Mouse (Mus musculus) forebrain, embryonic 12.5 days (tissue): ENCODE measurements around the gene Dop1b. TPM values are rescaled to one million over a fixed set of nuclear protein-coding genes. Genes with fewer than 3 reads are reported as not detected.

Source experiments
- ATAC-seq: fragments of 200-750 bp; cut with Nextera tagmentation; 2 replicates; pipeline ENCODE4 v1.8.0; 2017; ENCODE audit warnings: moderate TSS enrichment; ENCODE audit not compliant: low FRiP score
- H3K27ac ChIP-seq: fragments of 300-500 bp; sonication (generic); 2 replicates; pipeline ENCODE4 v1.5.1; 2016; ENCODE audit warnings: mild to moderate bottlenecking
- H3K27me3 ChIP-seq: fragments of 300-500 bp; sonication (generic); 2 replicates; pipeline ENCODE4 v1.6.1; 2016; ENCODE audit warnings: mild to moderate bottlenecking
- H3K36me3 ChIP-seq: fragments of 300-500 bp; sonication (generic); replicated peaks from 2 replicates; pipeline ENCODE4 v1.6.1; 2016; ENCODE audit warnings: mild to moderate bottlenecking
- H3K4me1 ChIP-seq: fragments of 300-500 bp; sonication (generic); 2 replicates; pipeline ENCODE4 v1.6.1; 2016
- H3K4me2 ChIP-seq: fragments of 300-500 bp; sonication (generic); 2 replicates; pipeline ENCODE4 v1.6.1; 2016; ENCODE audit warnings: mild to moderate bottlenecking, moderate library complexity
- H3K4me3 ChIP-seq: fragments of 300-500 bp; sonication (generic); replicated peaks from 2 replicates; pipeline ENCODE4 v1.5.1; 2016; ENCODE audit warnings: mild to moderate bottlenecking
- H3K9ac ChIP-seq: fragments of 300-500 bp; sonication (generic); 2 replicates; pipeline ENCODE4 v1.6.1; 2016; ENCODE audit warnings: mild to moderate bottlenecking
- H3K9me3 ChIP-seq: fragments of 300-500 bp; sonication (generic); 2 replicates; pipeline ENCODE4 v1.6.1; 2016
- WGBS: fragments of 180-500 bp; shearing (Covaris S2); methylation state at CpG from one replicate; pipeline ENCODE4 v1.1.7; 2016; 5-methylcytosine and 5-hydroxymethylcytosine counted together
- polyA plus RNA-seq: library from polyadenylated mRNA; unstranded; fragments of >200 nt; fragmentation: Nextera tagmentation; extraction: Ambion mirVana; gene quantifications from 2 replicates; pipeline ENCODE4 v1.2.1, GENCODE M21; 2016

Dop1b gene
- polyA plus RNA-seq, 1 experiment from 2014 or later: 19.2 TPM

GRCm38 (mm10) chr16:93721771-93722170 is 10.1 kb downstream of the Dop1b start:
- Histone ChIP-seq H3K36me3 (no peaks in the 10 kb centered on the region), H3K27me3 (no peaks in the 10 kb centered on the region), H3K9ac (peak overlapping the region; percentile 17; the same call in 1 of the 2 replicates), H3K4me2 (no peak overlapping the region), H3K4me1 (peaks cover 10% of the 10 kb centered on the region), H3K27ac (no peak overlapping the region), H3K9me3 (no peaks in the 10 kb centered on the region), H3K4me3 (no peak overlapping the region)
- 91% methylated on average over 5 of the region's 5 CpGs for whole genome bisulfite sequencing
- ATAC-seq: no peak

GRCm38 (mm10) chr16:93722476-93722875 is 10.8 kb downstream of the Dop1b start:
- no peak overlapping the region for H3K4me2 ChIP-seq
- 68% methylated on average over 2 of the region's 2 CpGs for WGBS
- no peak overlapping the region for H3K9ac ChIP-seq
- no peaks in the 10 kb centered on the region for H3K9me3 ChIP-seq
- no peaks in the 10 kb centered on the region for H3K27me3 ChIP-seq
- H3K4me3 ChIP-seq: no peak overlapping the region
- H3K4me1 ChIP-seq: peaks cover 3% of the 10 kb centered on the region
- no peak overlapping the region for H3K27ac ChIP-seq
- H3K36me3 ChIP-seq: no peaks in the 10 kb centered on the region
- ATAC-seq: no peak

- H3K4me2 ChIP-seq: no peak overlapping the region
- no peaks in the 10 kb centered on the region for H3K9me3 ChIP-seq
- H3K27me3 ChIP-seq: no peaks in the 10 kb centered on the region
- 84% methylated on average over 8 of the region's 8 CpGs for WGBS
- H3K4me1 ChIP-seq: no peaks in the 10 kb centered on the region; the same call in 1 of the 2 replicates
- no peak overlapping the region for H3K27ac ChIP-seq
- H3K4me3 ChIP-seq: no peak overlapping the region
- H3K9ac ChIP-seq: no peak overlapping the region
- no peak for ATAC-seq
- no peaks in the 10 kb centered on the region for H3K36me3 ChIP-seq
These were observed 13.9 kb downstream of the Dop1b start for GRCm38 (mm10) chr16:93725417-93726144.

- no peak overlapping the region for H3K27ac ChIP-seq
- 96% methylated on average over 4 of the region's 4 CpGs for WGBS
These were observed 14.5 kb downstream of the Dop1b start for GRCm38 (mm10) chr16:93726186-93726585.

DNA sequence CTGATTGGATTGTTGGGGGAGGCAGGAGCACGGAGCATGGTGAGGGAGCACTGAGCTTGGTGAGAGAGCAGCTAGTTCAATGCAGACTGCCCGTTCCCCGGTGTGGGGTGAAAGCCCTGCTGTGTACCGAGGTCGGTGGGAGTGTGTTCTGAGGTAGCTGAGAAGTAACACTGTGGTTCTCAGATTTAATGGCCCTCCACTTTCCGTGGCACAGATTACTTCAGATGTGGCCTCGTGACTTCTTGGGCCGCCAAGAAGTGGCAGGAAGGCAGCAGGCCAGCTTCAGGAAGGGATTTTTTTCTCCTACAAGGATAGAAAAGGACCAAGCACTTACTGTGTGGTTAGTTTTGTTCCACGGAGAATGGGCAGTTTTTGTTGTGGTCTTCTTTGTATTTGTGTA is 17.0 kb downstream of the Dop1b start:
- no peaks in the 10 kb centered on the region for H3K9me3 ChIP-seq
- H3K36me3 ChIP-seq: no peaks in the 10 kb centered on the region
- no peak for ATAC-seq
- no peaks in the 10 kb centered on the region for H3K27me3 ChIP-seq
- H3K4me3 ChIP-seq: no peak overlapping the region
- H3K4me2 ChIP-seq: no peak overlapping the region
- H3K9ac ChIP-seq: no peak overlapping the region
- 79% methylated on average over 9 of the region's 9 CpGs for WGBS
- no peak overlapping the region for H3K27ac ChIP-seq
- no peaks in the 10 kb centered on the region for H3K4me1 ChIP-seq

More at GRCm38 (mm10) chr16:93726186-93726585, 14.5 kb downstream of the Dop1b start:
- Histone ChIP-seq H3K36me3 (no peaks in the 10 kb centered on the region), H3K9ac (no peak overlapping the region), H3K4me3 (no peak overlapping the region), H3K4me1 (no peaks in the 10 kb centered on the region; the same call in 1 of the 2 replicates), H3K27me3 (no peaks in the 10 kb centered on the region), H3K4me2 (no peak overlapping the region), H3K9me3 (no peaks in the 10 kb centered on the region)
- ATAC-seq: no peak

DNA sequence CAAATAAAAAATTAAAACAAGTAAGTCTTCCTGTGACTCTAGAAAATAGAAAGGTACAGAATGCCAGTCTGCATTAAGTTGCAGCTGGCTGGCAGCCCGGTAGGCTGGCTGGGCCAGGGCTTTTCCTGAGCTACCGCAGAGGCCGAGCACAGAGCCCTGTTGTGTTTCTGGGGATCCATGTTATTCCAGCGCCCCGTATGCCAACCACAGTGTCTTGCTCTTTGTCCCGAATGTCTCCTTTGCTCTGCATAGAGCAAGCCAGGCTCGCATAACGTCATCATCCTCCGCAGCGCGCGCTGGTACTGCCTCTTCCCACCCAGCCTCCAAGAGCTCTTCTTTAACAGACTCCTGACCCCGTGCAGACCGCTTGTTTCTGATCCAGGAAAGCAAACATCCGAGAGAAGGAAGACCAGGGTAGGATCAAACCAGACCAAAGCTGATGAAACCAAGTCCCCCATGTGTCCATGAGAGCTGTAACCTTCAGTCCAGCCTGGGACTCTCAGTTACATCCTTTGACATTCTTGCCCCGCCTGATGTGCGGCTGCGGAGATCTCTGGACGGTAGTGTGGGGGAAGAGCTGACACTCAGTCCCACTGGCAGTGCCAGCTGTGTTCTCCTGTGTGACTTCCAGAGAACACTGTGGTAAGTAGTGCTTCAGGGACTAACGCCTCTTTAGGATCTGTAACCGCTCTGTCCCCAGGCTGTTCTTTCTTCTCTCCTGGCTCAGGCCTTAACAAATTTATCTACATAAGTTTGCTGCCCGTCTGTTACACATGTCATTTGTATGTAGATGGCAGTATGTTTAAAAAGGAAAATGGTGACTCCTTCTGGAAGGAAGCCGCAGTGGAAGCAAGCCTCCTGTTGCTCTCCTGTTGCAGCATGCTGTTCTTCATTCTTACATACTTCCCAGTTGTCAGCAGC is 18.4 kb downstream of the Dop1b start:
- Histone ChIP-seq H3K27me3 (no peaks in the 10 kb centered on the region), H3K9me3 (no peaks in the 10 kb centered on the region), H3K9ac (no peak overlapping the region), H3K4me3 (no peak overlapping the region), H3K4me2 (no peak overlapping the region), H3K27ac (no peak overlapping the region), H3K4me1 (no peaks in the 10 kb centered on the region), H3K36me3 (no peaks in the 10 kb centered on the region)
- ATAC-seq: no peak
- WGBS: 86% methylated on average over 23 of the region's 23 CpGs

DNA sequence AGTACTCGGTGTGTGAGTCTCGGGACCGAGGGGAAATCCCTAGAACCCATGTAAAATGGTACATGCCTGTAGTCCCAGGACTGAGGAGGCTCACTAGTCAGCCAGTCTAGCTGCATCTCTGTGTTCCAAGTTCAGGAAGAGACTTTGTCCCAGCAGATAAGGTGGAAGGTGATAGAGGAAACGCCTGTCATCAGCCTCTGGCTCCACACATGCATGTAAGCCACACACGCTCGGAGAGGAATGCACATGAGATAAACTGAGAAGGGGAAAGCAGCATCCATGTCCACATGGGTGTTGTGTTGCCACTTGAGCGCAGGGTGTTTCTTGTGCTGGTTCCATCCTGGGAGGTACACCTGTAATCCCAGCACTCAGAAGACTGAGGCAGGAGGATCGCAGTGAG is 19.6 kb downstream of the Dop1b start:
- H3K4me2 ChIP-seq: no peak overlapping the region
- ATAC-seq: no peak
- no peak overlapping the region for H3K27ac ChIP-seq
- no peaks in the 10 kb centered on the region for H3K9me3 ChIP-seq
- no peak overlapping the region for H3K4me3 ChIP-seq
- no peaks in the 10 kb centered on the region; the same call in 1 of the 2 replicates for H3K36me3 ChIP-seq
- 91% methylated on average over 8 of the region's 8 CpGs for WGBS
- no peaks in the 10 kb centered on the region for H3K27me3 ChIP-seq
- H3K4me1 ChIP-seq: no peaks in the 10 kb centered on the region
- H3K9ac ChIP-seq: no peak overlapping the region

- Histone ChIP-seq H3K4me3 (no peak overlapping the region), H3K9ac (no peak overlapping the region), H3K4me1 (no peaks in the 10 kb centered on the region), H3K9me3 (no peaks in the 10 kb centered on the region), H3K36me3 (no peaks in the 10 kb centered on the region; the same call in 1 of the 2 replicates), H3K27ac (no peak overlapping the region), H3K4me2 (no peak overlapping the region), H3K27me3 (no peaks in the 10 kb centered on the region)
- WGBS: 89% methylated on average over 18 of the region's 18 CpGs
- no peak for ATAC-seq
These were observed 21.3 kb downstream of the Dop1b start for GRCm38 (mm10) chr16:93732875-93733569.

DNA sequence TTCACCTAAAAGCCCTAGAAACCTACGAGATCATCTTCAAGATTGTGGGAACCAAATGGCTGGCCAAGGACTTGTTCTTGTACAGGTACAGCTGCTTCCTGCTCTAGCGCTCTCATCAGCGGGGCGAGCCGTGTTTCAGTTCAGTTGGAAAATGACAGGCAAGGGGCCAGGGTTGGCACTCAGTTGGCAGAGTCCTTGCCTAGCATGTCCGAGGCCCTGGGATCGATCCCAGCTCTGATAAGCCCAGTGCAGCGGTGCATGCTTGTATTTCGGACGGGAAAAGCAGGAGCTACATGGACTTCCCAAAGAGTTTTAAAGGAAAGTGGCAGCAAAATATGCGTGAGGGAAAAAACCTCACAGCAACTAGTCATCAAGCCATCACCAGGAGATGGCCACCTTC is 27.5 kb downstream of the Dop1b start:
- H3K4me2 ChIP-seq: no peak overlapping the region
- H3K9ac ChIP-seq: no peak overlapping the region
- WGBS: 95% methylated on average over 11 of the region's 11 CpGs
- H3K27me3 ChIP-seq: no peaks in the 10 kb centered on the region
- ATAC-seq: no peak
- no peak overlapping the region for H3K27ac ChIP-seq
- H3K4me3 ChIP-seq: no peak overlapping the region
- H3K9me3 ChIP-seq: no peaks in the 10 kb centered on the region
- H3K4me1 ChIP-seq: no peaks in the 10 kb centered on the region
- H3K36me3 ChIP-seq: peaks cover 9% of the 10 kb centered on the region; the same call in 1 of the 2 replicates

GRCm38 (mm10) chr16:93742903-93743302 is 31.2 kb downstream of the Dop1b start:
- H3K4me1 ChIP-seq: no peaks in the 10 kb centered on the region
- no peak overlapping the region for H3K4me2 ChIP-seq
- peaks cover 9% of the 10 kb centered on the region; the same call in 1 of the 2 replicates for H3K36me3 ChIP-seq
- no peak for ATAC-seq
- no peaks in the 10 kb centered on the region for H3K9me3 ChIP-seq
- WGBS: 76% methylated on average over 1 of the region's 1 CpGs
- H3K27me3 ChIP-seq: no peaks in the 10 kb centered on the region
- H3K27ac ChIP-seq: no peak overlapping the region
- no peak overlapping the region for H3K4me3 ChIP-seq
- H3K9ac ChIP-seq: no peak overlapping the region

DNA sequence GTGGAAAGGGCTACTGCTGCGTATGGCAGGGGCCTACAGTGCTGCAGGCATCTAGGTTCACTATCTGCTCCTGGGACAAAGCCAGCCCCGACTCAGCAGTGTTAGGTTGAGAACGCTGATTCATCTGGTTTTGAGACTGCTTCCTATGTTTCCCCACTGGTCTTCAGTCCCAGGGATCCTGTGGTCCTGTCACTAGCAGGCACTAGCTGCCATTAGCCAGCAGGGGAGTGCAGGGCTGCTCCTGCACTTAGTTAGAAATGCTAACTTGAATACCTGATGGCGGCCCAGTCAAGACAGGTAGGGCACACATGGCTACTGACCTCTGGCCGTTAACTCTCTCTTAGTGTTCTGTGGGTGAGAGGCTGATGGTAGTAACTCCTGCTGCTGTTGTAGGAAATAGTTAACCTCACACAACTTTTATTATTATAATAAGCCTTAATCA is 32.4 kb downstream of the Dop1b start:
- 83% methylated on average over 5 of the region's 5 CpGs for WGBS
- H3K4me1 ChIP-seq: no peaks in the 10 kb centered on the region
- no peaks in the 10 kb centered on the region for H3K9me3 ChIP-seq
- H3K27me3 ChIP-seq: no peaks in the 10 kb centered on the region
- H3K36me3 ChIP-seq: peaks cover 9% of the 10 kb centered on the region; the same call in 1 of the 2 replicates
- no peak overlapping the region for H3K9ac ChIP-seq
- ATAC-seq: no peak
- H3K27ac ChIP-seq: no peak overlapping the region
- H3K4me3 ChIP-seq: no peak overlapping the region
- no peak overlapping the region for H3K4me2 ChIP-seq

DNA sequence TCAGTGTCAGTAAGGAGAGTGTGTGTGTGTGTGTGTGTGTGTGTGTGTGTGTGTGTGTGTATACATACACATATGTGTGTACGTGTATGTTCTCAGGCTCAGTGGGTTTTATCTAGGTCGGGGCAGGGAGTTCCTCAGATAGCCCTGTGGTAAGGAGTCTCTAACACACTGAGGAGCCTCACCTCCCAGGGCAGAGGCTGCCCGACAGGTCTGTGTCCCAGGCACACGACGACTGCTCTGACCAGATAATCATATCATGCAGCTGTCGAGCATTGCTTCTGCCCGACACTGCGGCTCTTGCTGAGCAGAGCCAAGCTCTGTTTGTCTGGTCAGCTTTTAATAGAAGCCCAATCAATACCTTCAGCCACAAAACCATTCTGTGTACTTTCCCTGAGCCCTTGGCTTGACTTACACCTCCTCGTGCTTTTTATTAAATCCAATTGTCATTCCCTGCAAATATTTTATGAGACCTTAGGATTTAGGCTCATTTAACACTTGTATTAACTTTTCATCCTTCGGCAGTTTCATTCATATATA is 33.2 kb downstream of the Dop1b start:
- Histone ChIP-seq H3K9ac (no peak overlapping the region), H3K36me3 (peaks cover 6% of the 10 kb centered on the region; the same call in 1 of the 2 replicates), H3K4me2 (no peak overlapping the region), H3K4me1 (no peaks in the 10 kb centered on the region), H3K27ac (no peak overlapping the region), H3K9me3 (no peaks in the 10 kb centered on the region), H3K27me3 (no peaks in the 10 kb centered on the region), H3K4me3 (no peak overlapping the region)
- 86% methylated on average over 10 of the region's 10 CpGs for WGBS
- no peak for ATAC-seq
